Mouse (Mus musculus) MEL (cell line): Measurements from ENCODE around the gene 4930415O20Rik. TPM values are rescaled to one million over a fixed set of nuclear protein-coding genes. Genes with fewer than 3 reads are reported as not detected.

Experiments
- DNase-seq: peaks from one replicate; pipeline ENCODE4 v3.0.0; 2011; ENCODE audit warnings: low read depth, low spot score
- H3K27ac ChIP-seq: 2 replicates; pipeline ENCODE4 v1.5.1; 2012; ENCODE audit warnings: low read depth, mild to moderate bottlenecking, control low read depth, low read length, moderate library complexity; ENCODE audit not compliant: control insufficient read depth
- H3K27me3 ChIP-seq, 2 experiments: fragments of 150-350 bp in 1 of 2; sonication (generic) in 1 of 2; 2 replicates each; pipeline ENCODE4 v1.6.1; 2012; ENCODE audit warnings: low read length in 2 of 2, mild to moderate bottlenecking in 2 of 2, improper control_type of control experiment in 1 of 2, moderate library complexity in 1 of 2; ENCODE audit not compliant: insufficient read depth in 2 of 2, control insufficient read depth in 1 of 2
- H3K36me3 ChIP-seq, 2 experiments: 2 replicates each; pipeline ENCODE4 v1.6.1; 2012 to 2014; ENCODE audit warnings: low read length in 2 of 2, improper control_type of control experiment in 1 of 2, inconsistent platforms in 1 of 2, mild to moderate bottlenecking in 1 of 2; ENCODE audit not compliant: insufficient read depth in 2 of 2, control insufficient read depth in 1 of 2
- H3K4me1 ChIP-seq, 2 experiments: fragments of 150-350 bp in 1 of 2; sonication (generic) in 1 of 2; 2 replicates each; pipeline ENCODE4 v1.6.1; 2012; ENCODE audit warnings: low read length in 2 of 2, improper control_type of control experiment in 1 of 2, mild to moderate bottlenecking in 1 of 2; ENCODE audit not compliant: insufficient read depth in 2 of 2, control insufficient read depth in 1 of 2
- H3K4me3 ChIP-seq, 2 experiments: fragments of 150-350 bp in 1 of 2; sonication (generic) in 1 of 2; 2 replicates each; pipeline ENCODE4 v1.5.1; 2012; ENCODE audit warnings: low read depth in 2 of 2, low read length in 2 of 2, mild to moderate bottlenecking in 2 of 2, moderate library complexity in 2 of 2, control low read depth in 1 of 2, improper control_type of control experiment in 1 of 2; ENCODE audit not compliant: control insufficient read depth in 1 of 2, insufficient read depth in 1 of 2
- H3K79me2 ChIP-seq: 2 replicates; pipeline ENCODE4 v1.6.1; 2012; ENCODE audit warnings: mild to moderate bottlenecking, low read length, moderate library complexity; ENCODE audit not compliant: control insufficient read depth, poor library complexity, insufficient read depth
- H3K9ac ChIP-seq: 2 replicates; pipeline ENCODE4 v1.6.1; 2012; ENCODE audit warnings: low read depth, mild to moderate bottlenecking, control low read depth, low read length, moderate library complexity; ENCODE audit not compliant: control insufficient read depth, poor library complexity, severe bottlenecking
- H3K9me3 ChIP-seq: fragments of 150-350 bp; sonication (generic); replicated peaks from 2 replicates; pipeline ENCODE4 v1.6.1; 2012; ENCODE audit warnings: mild to moderate bottlenecking, low read length, improper control_type of control experiment, moderate library complexity; ENCODE audit not compliant: insufficient read depth
- BHLHE40 ChIP-seq: IDR thresholded peaks from 2 replicates; pipeline ENCODE4 v1.6.1; 2012; ENCODE audit warnings: low read depth, mild to moderate bottlenecking, inconsistent platforms, low read length, improper control_type of control experiment, borderline replicate concordance
- CHD1 ChIP-seq: IDR thresholded peaks from 2 replicates; pipeline ENCODE4 v1.6.1; 2012; ENCODE audit warnings: low read depth, mild to moderate bottlenecking, inconsistent platforms, low read length, improper control_type of control experiment
- CHD2 ChIP-seq: IDR thresholded peaks from 2 replicates; pipeline ENCODE4 v1.6.1; 2011; ENCODE audit warnings: low read length, improper control_type of control experiment
- CTCF ChIP-seq, 3 experiments: IDR thresholded peaks in 2 of 3; conservative IDR thresholded peaks in 1 of 3; 2 replicates each; pipeline ENCODE4 v1.5.1; 2011 to 2012; ENCODE audit warnings: low read length in 3 of 3, low read depth in 2 of 3, mild to moderate bottlenecking in 2 of 3, improper control_type of control experiment in 1 of 3, inconsistent platforms in 1 of 3, mixed read lengths in 1 of 3, moderate library complexity in 1 of 3; ENCODE audit not compliant: control insufficient read depth in 1 of 3, insufficient read depth in 1 of 3, poor library complexity in 1 of 3, severe bottlenecking in 1 of 3
- E2F4 ChIP-seq: IDR thresholded peaks from 2 replicates; pipeline ENCODE4 v1.6.1; 2011; ENCODE audit warnings: low read depth, low read length, improper control_type of control experiment, borderline replicate concordance
- ELF1 ChIP-seq: IDR thresholded peaks from 2 replicates; pipeline ENCODE4 v1.6.1; 2014; ENCODE audit warnings: low read depth, mild to moderate bottlenecking, inconsistent platforms, low read length, improper control_type of control experiment, moderate library complexity
- EP300 ChIP-seq, 2 experiments: IDR thresholded peaks; 2 replicates each; pipeline ENCODE4 v1.6.1; 2011; ENCODE audit warnings: improper control_type of control experiment in 2 of 2, low read length in 2 of 2, low read depth in 1 of 2, mild to moderate bottlenecking in 1 of 2
- GABPA ChIP-seq: IDR thresholded peaks from 2 replicates; pipeline ENCODE4 v1.6.1; 2012; ENCODE audit warnings: low read depth, mild to moderate bottlenecking, inconsistent platforms, low read length, improper control_type of control experiment, moderate library complexity
- GATA1 ChIP-seq: IDR thresholded peaks from 2 replicates; pipeline ENCODE4 v1.6.1; 2011; ENCODE audit warnings: low read depth, low read length, improper control_type of control experiment
- HCFC1 ChIP-seq: IDR thresholded peaks from 2 replicates; pipeline ENCODE4 v1.6.1; 2012; ENCODE audit warnings: low read depth, mild to moderate bottlenecking, inconsistent platforms, low read length, improper control_type of control experiment, moderate library complexity
- JUND ChIP-seq: IDR thresholded peaks from 2 replicates; pipeline ENCODE4 v1.6.1; 2011; ENCODE audit warnings: low read depth, mild to moderate bottlenecking, improper control_type of control experiment, low read length
- KAT2A ChIP-seq: conservative IDR thresholded peaks from 2 replicates; pipeline ENCODE4 v1.6.1; 2012; ENCODE audit warnings: low read depth, low read length, improper control_type of control experiment, inconsistent platforms
- MAFK ChIP-seq: IDR thresholded peaks from 2 replicates; pipeline ENCODE4 v1.6.1; 2011; ENCODE audit warnings: low read depth, mild to moderate bottlenecking, low read length, improper control_type of control experiment, borderline replicate concordance
- MAZ ChIP-seq: IDR thresholded peaks from 2 replicates; pipeline ENCODE4 v1.6.1; 2012; ENCODE audit warnings: low read depth, mild to moderate bottlenecking, inconsistent platforms, low read length, improper control_type of control experiment
- MEF2A ChIP-seq: IDR thresholded peaks from 2 replicates; pipeline ENCODE4 v1.6.1; 2014; ENCODE audit warnings: low read depth, mild to moderate bottlenecking, inconsistent platforms, low read length, improper control_type of control experiment; ENCODE audit not compliant: poor library complexity, insufficient replicate concordance, severe bottlenecking; ENCODE audit errors: extremely low read depth
- MXI1 ChIP-seq: IDR thresholded peaks from 2 replicates; pipeline ENCODE4 v1.6.1; 2011; ENCODE audit warnings: mild to moderate bottlenecking, low read depth, low read length, improper control_type of control experiment
- MYB ChIP-seq: IDR thresholded peaks from 2 replicates; pipeline ENCODE4 v1.6.1; 2011; ENCODE audit warnings: mild to moderate bottlenecking, low read depth, low read length, improper control_type of control experiment
- MYC ChIP-seq: IDR thresholded peaks from 2 replicates; pipeline ENCODE4 v1.6.1; 2011; ENCODE audit warnings: low read depth, mild to moderate bottlenecking, low read length, improper control_type of control experiment, moderate library complexity
- NELFE ChIP-seq: IDR thresholded peaks from 2 replicates; pipeline ENCODE4 v1.6.1; 2011; ENCODE audit warnings: low read depth, low read length, improper control_type of control experiment
- NRF1 ChIP-seq: IDR thresholded peaks from 2 replicates; pipeline ENCODE4 v1.6.1; 2014; ENCODE audit warnings: low read depth, mild to moderate bottlenecking, inconsistent platforms, low read length, improper control_type of control experiment, moderate library complexity; ENCODE audit not compliant: poor library complexity, insufficient read depth, severe bottlenecking
- POLR2A ChIP-seq, 2 experiments: IDR thresholded peaks; 2 replicates each; pipeline ENCODE4 v1.6.1; 2011 to 2012; ENCODE audit warnings: low read length in 2 of 2, mild to moderate bottlenecking in 2 of 2, control low read depth in 1 of 2, improper control_type of control experiment in 1 of 2, low read depth in 1 of 2, moderate library complexity in 1 of 2; ENCODE audit not compliant: control insufficient read depth in 1 of 2, insufficient read depth in 1 of 2, poor library complexity in 1 of 2
- POLR2AphosphoS2 ChIP-seq: IDR thresholded peaks from 2 replicates; pipeline ENCODE4 v1.6.1; 2011; ENCODE audit warnings: low read length, improper control_type of control experiment
- POLR2AphosphoS5 ChIP-seq: IDR thresholded peaks from 2 replicates; pipeline ENCODE4 v1.6.1; 2012; ENCODE audit warnings: low read depth, borderline replicate concordance, mild to moderate bottlenecking, inconsistent platforms, low read length, moderate library complexity, mixed read lengths
- RAD21 ChIP-seq: IDR thresholded peaks from 2 replicates; pipeline ENCODE4 v1.6.1; 2011; ENCODE audit warnings: mild to moderate bottlenecking, low read depth, low read length, improper control_type of control experiment
- RCOR1 ChIP-seq: IDR thresholded peaks from 2 replicates; pipeline ENCODE4 v1.6.1; 2012; ENCODE audit warnings: low read depth, mild to moderate bottlenecking, inconsistent platforms, low read length, improper control_type of control experiment
- SIN3A ChIP-seq: IDR thresholded peaks from 2 replicates; pipeline ENCODE4 v1.6.1; 2012; ENCODE audit warnings: low read length, improper control_type of control experiment, inconsistent platforms
- TAL1 ChIP-seq: IDR thresholded peaks from 2 replicates; pipeline ENCODE4 v1.6.1; 2012; ENCODE audit warnings: mild to moderate bottlenecking, inconsistent platforms, low read length, moderate library complexity, mixed read lengths
- USF1 ChIP-seq: IDR thresholded peaks from 2 replicates; pipeline ENCODE4 v1.6.1; 2014; ENCODE audit warnings: low read depth, mild to moderate bottlenecking, inconsistent platforms, low read length, improper control_type of control experiment, moderate library complexity
- USF2 ChIP-seq, 2 experiments: IDR thresholded peaks; 2 replicates each; pipeline ENCODE4 v1.6.1; 2011 to 2012; ENCODE audit warnings: improper control_type of control experiment in 2 of 2, low read length in 2 of 2, borderline replicate concordance in 1 of 2, inconsistent platforms in 1 of 2, low read depth in 1 of 2, mild to moderate bottlenecking in 1 of 2; ENCODE audit not compliant: insufficient read depth in 1 of 2
- ZC3H11A ChIP-seq: IDR thresholded peaks from 2 replicates; pipeline ENCODE4 v1.6.1; 2012; ENCODE audit warnings: low read depth, mild to moderate bottlenecking, inconsistent platforms, low read length, improper control_type of control experiment
- ZKSCAN1 ChIP-seq: IDR thresholded peaks from 2 replicates; pipeline ENCODE4 v1.6.1; 2012; ENCODE audit warnings: low read depth, mild to moderate bottlenecking, inconsistent platforms, low read length, improper control_type of control experiment, moderate library complexity
- ZMIZ1 ChIP-seq: IDR thresholded peaks from 2 replicates; pipeline ENCODE4 v1.6.1; 2012; ENCODE audit warnings: low read depth, mild to moderate bottlenecking, inconsistent platforms, low read length, improper control_type of control experiment, moderate library complexity
- ZNF384 ChIP-seq: IDR thresholded peaks from 2 replicates; pipeline ENCODE4 v1.6.1; 2012; ENCODE audit warnings: low read depth, mild to moderate bottlenecking, inconsistent platforms, low read length, improper control_type of control experiment
- polyA plus RNA-seq, 2 experiments: library from polyadenylated mRNA; stranded (reverse) in 1 of 2; unstranded in 1 of 2; fragments of >175 nt in 1 of 2; fragments of >200 nt in 1 of 2; gene quantifications; 2 replicates each; pipeline versions ENCODE4 v1.2.1 to v1.2.4; 2012; ENCODE audit warnings: low replicate concordance in 2 of 2, low read depth in 1 of 2; ENCODE audit not compliant: insufficient read length in 2 of 2, insufficient read depth in 1 of 2, missing spikeins in 1 of 2
- total RNA-seq: library from RNA; depleted of rRNA; stranded (reverse); fragments of 300-350 nt; gene quantifications from 2 replicates; pipeline ENCODE4 v1.2.3, GENCODE M21; 2012

4930415O20Rik gene
- total and polyA plus RNA-seq, 3 experiments: 0.31 to 0.50 TPM; not detected in 1

DNA sequence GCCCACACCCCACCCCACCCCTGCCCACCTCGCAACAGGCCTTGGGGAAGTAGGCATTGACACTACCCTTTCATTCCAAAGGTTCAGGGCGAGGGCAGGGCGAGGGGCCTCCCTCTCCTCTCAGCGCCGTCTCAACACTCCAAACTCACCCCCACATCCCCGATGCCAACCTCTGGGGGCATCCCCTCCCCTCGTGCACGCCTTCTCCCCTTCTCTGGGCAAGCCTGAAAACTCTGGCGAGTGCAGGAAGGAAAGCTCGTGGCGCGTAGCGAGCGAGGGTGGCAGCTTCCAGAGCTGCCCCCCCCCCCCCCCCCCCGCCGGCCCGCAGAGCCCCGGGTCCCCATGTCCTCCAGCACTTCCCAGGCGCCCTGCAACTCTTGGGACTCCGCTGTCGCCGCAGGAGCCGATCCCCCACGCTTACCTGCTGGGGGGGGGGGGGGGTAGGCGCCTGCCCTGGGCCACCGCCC is 38.0 kb downstream of the 4930415O20Rik start (continued):
- no peak; the same call in 1 of the 2 replicates for TF ChIP-seq NELFE

DNA sequence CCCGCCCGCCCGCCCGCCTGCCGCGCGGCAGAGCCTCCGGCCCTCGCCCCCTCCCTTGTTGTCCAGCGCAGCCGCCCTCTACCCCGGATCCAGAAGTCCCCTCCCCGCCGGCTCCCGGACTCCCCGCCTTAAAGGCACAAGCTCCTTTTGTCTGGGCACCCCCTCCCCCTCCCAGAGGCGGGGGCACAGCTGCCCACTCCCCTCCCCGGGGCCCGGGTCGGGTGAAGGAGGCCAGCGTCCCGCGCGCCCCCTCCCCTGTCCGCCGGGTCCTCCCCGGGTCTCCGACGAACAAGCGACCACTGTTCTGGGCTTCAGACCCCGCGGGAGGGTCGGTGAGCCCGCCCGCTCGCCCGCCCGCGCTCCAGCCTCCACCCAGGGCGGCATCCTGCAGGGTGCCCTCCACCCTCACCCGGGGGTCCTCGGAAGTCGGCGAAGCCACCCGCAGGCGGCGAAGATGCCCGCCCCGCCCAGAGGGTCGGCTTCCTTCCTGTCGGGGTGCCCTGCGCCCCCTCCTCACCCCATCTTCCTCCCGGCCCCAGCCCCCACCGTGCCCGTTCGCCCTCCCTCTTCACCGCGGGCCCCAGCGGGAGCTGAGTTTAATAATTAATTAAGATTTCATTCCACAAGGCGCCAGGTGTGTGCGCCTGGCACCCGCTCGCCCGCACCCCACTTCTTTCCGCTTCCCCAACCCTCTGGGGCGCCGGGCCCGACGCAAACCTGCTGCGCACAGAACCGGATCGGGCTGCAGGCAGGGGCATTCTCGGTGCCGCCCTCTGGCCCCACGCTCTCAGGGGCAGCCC is 38.7 kb downstream of the 4930415O20Rik start, which contains the start of gene Adcy6:
Gene Adcy6, minus strand, starts transcription at position 746 of the 800 bp plus-strand sequence.
- Histone ChIP-seq H3K4me3 (peak within 1 kb of the TSS; percentile 81 to 98), H3K27me3 (no peaks in the 10 kb centered on the region)
- TF ChIP-seq MAFK: no peak
- TF ChIP-seq NELFE: no peak
- no peak for TF ChIP-seq TAL1
- TF ChIP-seq GABPA: no peak
- TF ChIP-seq ELF1: no peak
- no peak for TF ChIP-seq MEF2A
- TF ChIP-seq RCOR1: no peak
- TF ChIP-seq ZC3H11A: no peak
- no peak for TF ChIP-seq USF2 (IDR thresholded peaks at IDR 0.05; ENCODE audit: borderline replicate concordance in 1 of 2, insufficient read depth in 1 of 2, low read depth in 1 of 2, low read length in 2 of 2)
- no peak for TF ChIP-seq MYB
- no peak for TF ChIP-seq MXI1
- no peak for TF ChIP-seq POLR2AphosphoS5
- no peak for TF ChIP-seq POLR2AphosphoS2
- TF ChIP-seq RAD21: no peak
- no peak for TF ChIP-seq CHD1
- no peak for TF ChIP-seq ZKSCAN1
- no peak for TF ChIP-seq USF1
- no peak for TF ChIP-seq ZNF384
- no peak for TF ChIP-seq KAT2A
- TF ChIP-seq MAZ: peak; percentile 96
- TF ChIP-seq ZMIZ1: peak; percentile 33; the same call in 1 of the 2 replicates
- TF ChIP-seq HCFC1: peak; percentile 74
- 0 out of 4 replicates have a peak, but pooled peaks of 1 of the 2 experiments have one; percentile 8 for TF ChIP-seq EP300 (IDR thresholded peaks at IDR 0.05; ENCODE audit: low read depth in 1 of 2, low read length in 2 of 2)
- no peak for TF ChIP-seq E2F4
- peak in 1 of 2 experiments; percentile 33; a peak in 1 of 4 replicates for TF ChIP-seq POLR2A (IDR thresholded peaks at IDR 0.05; ENCODE audit: control insufficient read depth in 1 of 2, insufficient read depth in 1 of 2, low read depth in 1 of 2, low read length in 2 of 2, poor library complexity in 1 of 2)
- no peak for TF ChIP-seq JUND
- TF ChIP-seq SIN3A: peak; percentile 72
- no peak for TF ChIP-seq BHLHE40
- no peak for TF ChIP-seq MYC
- no peak for TF ChIP-seq CTCF (IDR thresholded peaks at IDR 0.05 in 2 of 3, conservative IDR thresholded peaks at IDR 0.05 in 1 of 3; ENCODE audit: control insufficient read depth in 1 of 3, insufficient read depth in 1 of 3, low read depth in 2 of 3, low read length in 3 of 3, poor library complexity in 1 of 3, severe bottlenecking in 1 of 3)
- TF ChIP-seq CHD2: peak; percentile 32; the same call in 1 of the 2 replicates
- no peak for TF ChIP-seq GATA1
- TF ChIP-seq NRF1: peak; percentile 52; the same call in 1 of the 2 replicates

More for the DNA sequence above, 38.7 kb downstream of the 4930415O20Rik start, which contains the start of gene Adcy6:
- Histone ChIP-seq H3K36me3 (peaks cover 0 to 33% of the 10 kb centered on the region in 2 experiments; a peak in 3 of 4 replicates), H3K79me2 (peaks cover 48% of the 10 kb centered on the region), H3K4me1 (peaks cover 17 to 49% of the 10 kb centered on the region in 2 experiments), H3K9me3 (no peaks in the 10 kb centered on the region), H3K27ac (peak within 1 kb of the TSS; percentile 91; the same call in 1 of the 2 replicates), H3K9ac (peak within 1 kb of the TSS; percentile 85)
- DNase-seq: peak; percentile 71
